Mouse (Mus musculus) neural tube, embryonic 12.5 days (tissue): Measurements from ENCODE around the gene Kcnma1. TPM values are rescaled to one million over a fixed set of nuclear protein-coding genes. Genes with fewer than 3 reads are reported as not detected.

Source experiments
- ATAC-seq: fragments of 200-750 bp; cut with Nextera tagmentation; 2 replicates; pipeline ENCODE4 v1.8.0; 2017; ENCODE audit warnings: low read depth, mild to moderate bottlenecking, moderate TSS enrichment, moderate library complexity; ENCODE audit not compliant: low FRiP score
- H3K27ac ChIP-seq: fragments of 300-500 bp; sonication (generic); 2 replicates; pipeline ENCODE4 v1.5.1; 2016
- H3K27me3 ChIP-seq: fragments of 300-500 bp; sonication (generic); replicated peaks from 2 replicates; pipeline ENCODE4 v1.6.1; 2016; ENCODE audit warnings: mild to moderate bottlenecking
- H3K36me3 ChIP-seq: fragments of 300-500 bp; sonication (generic); 2 replicates; pipeline ENCODE4 v1.6.1; 2016; ENCODE audit warnings: mild to moderate bottlenecking
- H3K4me1 ChIP-seq: fragments of 300-500 bp; sonication (generic); 2 replicates; pipeline ENCODE4 v1.6.1; 2016
- H3K4me2 ChIP-seq: fragments of 300-500 bp; sonication (generic); replicated peaks from 2 replicates; pipeline ENCODE4 v1.6.1; 2016; ENCODE audit warnings: mild to moderate bottlenecking
- H3K4me3 ChIP-seq: fragments of 300-500 bp; sonication (generic); 2 replicates; pipeline ENCODE4 v1.5.1; 2016
- H3K9ac ChIP-seq: fragments of 300-500 bp; sonication (generic); 2 replicates; pipeline ENCODE4 v1.6.1; 2016; ENCODE audit warnings: mild to moderate bottlenecking
- H3K9me3 ChIP-seq: fragments of 300-500 bp; sonication (generic); 2 replicates; pipeline ENCODE4 v1.6.1; 2016; ENCODE audit warnings: mild to moderate bottlenecking
- WGBS: fragments of 180-500 bp; shearing (Covaris S2); methylation state at CpG from one replicate; pipeline ENCODE4 v1.1.7; 2016; 5-methylcytosine and 5-hydroxymethylcytosine counted together
- polyA plus RNA-seq: library from polyadenylated mRNA; unstranded; fragments of >200 nt; fragmentation: Nextera tagmentation; extraction: Ambion mirVana; gene quantifications from 2 replicates; pipeline ENCODE4 v1.2.1, GENCODE M21; 2016

The Kcnma1 gene
- polyA plus RNA-seq: 6.5 and 8.3 TPM in 2 replicates

DNA sequence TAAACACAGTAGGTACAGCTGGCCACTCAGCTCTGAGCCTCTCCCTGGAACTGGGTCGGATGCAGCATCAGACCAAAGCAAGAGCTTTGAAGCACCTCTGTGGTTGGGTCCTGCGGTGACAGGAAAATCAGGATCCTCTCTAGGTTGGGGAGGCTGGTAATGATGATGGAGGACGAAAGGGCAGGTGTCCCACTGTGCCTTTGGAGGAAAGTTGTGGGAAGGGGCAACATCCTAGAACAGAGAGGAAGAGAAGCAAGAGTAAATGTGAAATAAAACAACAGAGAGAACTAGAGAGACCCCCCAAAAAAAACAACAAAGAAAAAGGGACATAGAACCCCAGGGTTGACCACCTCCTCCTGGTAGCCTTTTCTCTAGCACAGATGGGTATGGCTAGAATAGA is at the start of gene Kcnma1:
Gene Kcnma1, minus strand, starts transcription at position 101 of the 400 bp plus-strand sequence.
- Histone ChIP-seq H3K4me3 (no peak within 1 kb of the TSS), H3K36me3 (no peaks in the 10 kb centered on the region), H3K9me3 (no peaks in the 10 kb centered on the region), H3K4me1 (no peaks in the 10 kb centered on the region), H3K4me2 (no peak within 1 kb of the TSS), H3K27ac (no peak within 1 kb of the TSS), H3K27me3 (no peaks in the 10 kb centered on the region), H3K9ac (no peak within 1 kb of the TSS)
- no peak for ATAC-seq
- WGBS: 49% methylated on average over 3 of the region's 3 CpGs

DNA sequence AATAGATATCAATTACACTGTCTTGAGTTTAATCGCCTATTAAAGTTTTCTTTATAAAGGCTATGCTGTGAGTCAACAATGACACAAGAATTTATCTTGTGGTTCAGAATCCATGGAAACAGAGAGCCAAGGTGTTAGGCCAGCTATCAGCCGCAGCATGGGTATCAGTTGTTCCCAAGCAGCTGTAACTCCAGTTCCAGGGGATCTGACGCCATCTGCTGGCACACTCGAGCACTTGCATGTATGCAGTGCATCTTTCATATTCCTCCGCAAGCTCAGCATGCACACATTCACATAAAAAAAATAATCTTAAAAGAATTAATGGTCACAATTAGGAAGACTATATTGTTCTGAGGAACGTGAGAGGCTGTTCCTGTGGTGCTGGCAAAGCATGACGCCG is 45.5 kb upstream of the Kcnma1 start:
- H3K27me3 ChIP-seq: no peaks in the 10 kb centered on the region
- no peaks in the 10 kb centered on the region for H3K4me1 ChIP-seq
- no peak overlapping the region for H3K4me3 ChIP-seq
- no peaks in the 10 kb centered on the region for H3K9me3 ChIP-seq
- H3K4me2 ChIP-seq: no peak overlapping the region
- H3K9ac ChIP-seq: no peak overlapping the region
- 41% methylated on average over 8 of the region's 8 CpGs for WGBS
- no peak for ATAC-seq
- no peak overlapping the region for H3K27ac ChIP-seq
- H3K36me3 ChIP-seq: no peaks in the 10 kb centered on the region

DNA sequence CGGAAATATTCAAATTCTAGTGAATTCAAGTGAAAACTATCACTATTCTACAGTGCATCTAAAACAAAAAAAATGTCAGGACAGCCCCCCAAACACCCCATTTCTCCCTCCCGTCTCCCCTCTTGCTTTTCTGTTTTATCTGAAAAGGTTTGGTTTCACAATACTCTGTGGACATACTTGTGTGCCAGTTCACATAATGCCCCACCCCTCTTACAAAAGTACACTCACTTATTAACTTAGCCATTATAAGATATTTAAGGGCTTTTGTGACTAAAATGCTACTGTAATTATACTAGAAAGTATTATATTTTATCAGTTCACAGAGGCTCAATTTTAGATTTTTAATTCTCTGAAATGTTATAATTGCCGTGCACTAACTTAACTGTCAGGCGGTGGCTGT is 45.0 kb upstream of the Kcnma1 start:
- Histone ChIP-seq H3K9ac (no peak overlapping the region), H3K4me2 (no peak overlapping the region), H3K27ac (no peak overlapping the region), H3K4me1 (no peaks in the 10 kb centered on the region), H3K27me3 (no peaks in the 10 kb centered on the region), H3K4me3 (no peak overlapping the region), H3K36me3 (no peaks in the 10 kb centered on the region), H3K9me3 (no peaks in the 10 kb centered on the region)
- WGBS: 88% methylated on average over 4 of the region's 4 CpGs
- ATAC-seq: no peak

GRCm38 (mm10) chr14:24051821-24052220 is 37.5 kb upstream of the Kcnma1 start:
- Histone ChIP-seq H3K4me2 (no peak overlapping the region), H3K9ac (no peak overlapping the region), H3K36me3 (no peaks in the 10 kb centered on the region), H3K9me3 (no peaks in the 10 kb centered on the region), H3K4me3 (no peak overlapping the region), H3K27ac (no peak overlapping the region), H3K4me1 (no peaks in the 10 kb centered on the region), H3K27me3 (no peaks in the 10 kb centered on the region)
- 83% methylated on average over 2 of the region's 2 CpGs for WGBS
- ATAC-seq: no peak

DNA sequence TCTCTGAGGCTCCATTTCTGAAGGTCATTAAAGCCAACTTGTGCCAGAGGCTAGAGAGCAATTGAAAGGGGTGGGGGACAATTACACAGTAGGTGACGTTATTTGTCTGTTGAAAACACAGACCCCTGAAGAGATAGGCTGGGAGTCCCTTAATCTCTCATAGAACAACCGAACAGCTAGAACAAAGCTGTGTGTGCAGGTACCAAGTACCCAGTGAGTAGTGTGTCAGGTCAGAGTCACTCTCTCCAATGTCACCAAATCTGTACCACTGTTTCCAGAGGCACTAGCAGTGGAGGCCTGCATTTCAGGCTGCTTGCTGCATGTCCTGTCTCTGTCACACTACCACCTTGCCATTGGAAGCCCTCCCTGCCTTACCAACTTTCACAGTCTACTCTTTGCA is 22.3 kb upstream of the Kcnma1 start:
- Histone ChIP-seq H3K4me3 (no peak overlapping the region), H3K36me3 (no peaks in the 10 kb centered on the region), H3K4me2 (no peak overlapping the region), H3K9ac (no peak overlapping the region), H3K9me3 (no peaks in the 10 kb centered on the region), H3K27ac (no peak overlapping the region), H3K4me1 (no peaks in the 10 kb centered on the region), H3K27me3 (no peaks in the 10 kb centered on the region)
- 27% methylated on average over 2 of the region's 2 CpGs for WGBS
- ATAC-seq: no peak

- WGBS: 59% methylated on average over 4 of the region's 4 CpGs
- H3K4me3 ChIP-seq: no peak overlapping the region
- H3K4me1 ChIP-seq: no peaks in the 10 kb centered on the region
- H3K27me3 ChIP-seq: no peaks in the 10 kb centered on the region
- H3K4me2 ChIP-seq: no peak overlapping the region
- no peak overlapping the region for H3K9ac ChIP-seq
- H3K9me3 ChIP-seq: no peaks in the 10 kb centered on the region
- H3K27ac ChIP-seq: no peak overlapping the region
- ATAC-seq: no peak
- H3K36me3 ChIP-seq: no peaks in the 10 kb centered on the region
Observed at GRCm38 (mm10) chr14:24036208-24036535, 21.9 kb upstream of the Kcnma1 start.

- WGBS: 39% methylated on average over 11 of the region's 11 CpGs
- H3K9me3 ChIP-seq: no peaks in the 10 kb centered on the region
- no peak overlapping the region for H3K9ac ChIP-seq
- H3K4me3 ChIP-seq: no peak overlapping the region
- no peaks in the 10 kb centered on the region for H3K4me1 ChIP-seq
- H3K27me3 ChIP-seq: no peaks in the 10 kb centered on the region
- ATAC-seq: no peak
- H3K27ac ChIP-seq: no peak overlapping the region
- H3K36me3 ChIP-seq: no peaks in the 10 kb centered on the region
- H3K4me2 ChIP-seq: no peak overlapping the region
Observed at GRCm38 (mm10) chr14:24035486-24036207, 21.4 kb upstream of the Kcnma1 start.

DNA sequence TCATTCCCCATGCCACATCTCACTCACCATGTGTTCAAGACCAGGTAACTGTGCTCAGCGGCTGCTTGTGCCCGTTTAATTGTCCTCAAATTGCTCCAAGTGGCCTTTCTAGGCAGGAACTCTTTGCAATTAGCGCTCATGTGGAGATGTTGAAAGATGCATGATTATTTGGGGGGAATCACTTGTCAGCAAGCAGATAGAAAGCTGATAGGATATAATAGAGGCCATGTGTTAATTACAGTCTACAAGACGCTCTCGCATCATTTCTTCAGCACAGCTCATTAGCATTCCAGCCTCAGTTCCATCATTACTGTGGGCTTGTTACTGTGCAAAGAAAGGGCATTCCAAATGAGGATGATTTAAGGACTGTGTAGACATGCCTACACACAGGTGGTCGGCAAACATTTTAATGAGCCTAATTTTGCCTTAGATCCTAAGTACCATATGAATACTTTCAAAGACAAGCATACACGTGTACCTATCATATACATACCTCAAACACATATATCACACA is 18.6 kb upstream of the Kcnma1 start:
- H3K27ac ChIP-seq: no peak overlapping the region
- 86% methylated on average over 7 of the region's 7 CpGs for WGBS
- no peaks in the 10 kb centered on the region for H3K4me1 ChIP-seq
- no peak overlapping the region for H3K9ac ChIP-seq
- no peaks in the 10 kb centered on the region for H3K36me3 ChIP-seq
- no peak overlapping the region for H3K4me3 ChIP-seq
- no peaks in the 10 kb centered on the region for H3K27me3 ChIP-seq
- H3K4me2 ChIP-seq: no peak overlapping the region
- no peak for ATAC-seq
- H3K9me3 ChIP-seq: no peaks in the 10 kb centered on the region

DNA sequence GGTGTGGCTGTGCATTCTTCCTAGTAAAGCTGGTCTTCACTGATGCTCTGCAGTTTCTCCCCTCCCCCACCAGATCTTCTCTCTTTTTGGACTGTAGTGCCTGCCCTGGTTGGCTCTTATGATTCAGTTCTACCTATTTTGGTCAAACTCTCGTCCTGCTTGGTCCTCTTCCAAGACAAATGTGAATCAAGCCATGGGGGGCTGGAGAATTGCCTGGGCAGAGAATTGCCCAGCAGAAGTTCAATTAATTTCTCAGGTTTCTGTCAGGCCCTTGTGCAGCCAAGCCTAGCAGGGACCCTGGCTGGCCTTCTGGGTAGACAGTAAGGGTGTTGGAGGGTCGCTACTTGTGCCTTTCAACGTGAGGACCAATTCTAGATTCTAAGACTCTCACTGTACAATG is 17.9 kb upstream of the Kcnma1 start:
- WGBS: 67% methylated on average over 3 of the region's 3 CpGs
- H3K4me2 ChIP-seq: no peak overlapping the region
- no peaks in the 10 kb centered on the region for H3K9me3 ChIP-seq
- H3K4me1 ChIP-seq: no peaks in the 10 kb centered on the region
- no peaks in the 10 kb centered on the region for H3K27me3 ChIP-seq
- H3K27ac ChIP-seq: no peak overlapping the region
- ATAC-seq: no peak
- H3K36me3 ChIP-seq: no peaks in the 10 kb centered on the region
- H3K4me3 ChIP-seq: no peak overlapping the region
- H3K9ac ChIP-seq: no peak overlapping the region

GRCm38 (mm10) chr14:24020718-24021117 is 6.4 kb upstream of the Kcnma1 start:
- ATAC-seq: no peak
- Histone ChIP-seq H3K9ac (no peak overlapping the region), H3K36me3 (no peaks in the 10 kb centered on the region), H3K9me3 (no peaks in the 10 kb centered on the region), H3K4me2 (no peak overlapping the region), H3K27me3 (no peaks in the 10 kb centered on the region), H3K27ac (no peak overlapping the region), H3K4me1 (no peaks in the 10 kb centered on the region), H3K4me3 (no peak overlapping the region)
- 81% methylated on average over 4 of the region's 4 CpGs for WGBS

- H3K27ac ChIP-seq: no peak overlapping the region
- WGBS: 88% methylated on average over 1 of the region's 1 CpGs
- H3K9me3 ChIP-seq: no peaks in the 10 kb centered on the region
- H3K9ac ChIP-seq: no peak overlapping the region
- H3K4me3 ChIP-seq: no peak overlapping the region
- ATAC-seq: no peak
- no peaks in the 10 kb centered on the region for H3K36me3 ChIP-seq
- H3K4me1 ChIP-seq: peaks cover 4% of the 10 kb centered on the region
- H3K27me3 ChIP-seq: peaks cover 21% of the 10 kb centered on the region
- H3K4me2 ChIP-seq: no peak overlapping the region
Observed at GRCm38 (mm10) chr14:24009978-24010377, 4.3 kb downstream of the Kcnma1 start.

DNA sequence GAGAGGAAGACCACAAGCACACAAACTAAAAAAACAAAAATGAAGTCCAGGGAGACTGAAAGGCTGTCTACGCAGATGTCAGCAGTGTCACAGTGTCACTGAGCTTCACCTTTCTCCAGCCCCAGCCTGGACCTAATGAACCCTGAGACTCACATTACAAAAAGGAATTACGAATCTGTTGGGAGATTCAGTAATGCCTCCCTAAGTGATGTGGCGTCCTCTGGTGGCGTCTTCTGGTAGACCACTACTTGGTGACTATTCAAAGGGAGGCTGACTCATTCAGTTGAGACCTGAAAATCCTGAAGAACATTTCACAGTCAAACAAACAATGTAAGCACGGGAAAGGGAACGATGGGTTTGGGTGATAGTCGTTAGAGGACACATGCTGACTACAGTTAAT is 6.0 kb downstream of the Kcnma1 start:
- Histone ChIP-seq H3K4me2 (no peak overlapping the region), H3K4me3 (no peak overlapping the region), H3K9ac (no peak overlapping the region), H3K27me3 (peaks cover 33% of the 10 kb centered on the region), H3K9me3 (no peaks in the 10 kb centered on the region), H3K4me1 (peaks cover 12% of the 10 kb centered on the region), H3K27ac (no peak overlapping the region), H3K36me3 (no peaks in the 10 kb centered on the region)
- 11% methylated on average over 7 of the region's 7 CpGs for WGBS
- no peak for ATAC-seq

DNA sequence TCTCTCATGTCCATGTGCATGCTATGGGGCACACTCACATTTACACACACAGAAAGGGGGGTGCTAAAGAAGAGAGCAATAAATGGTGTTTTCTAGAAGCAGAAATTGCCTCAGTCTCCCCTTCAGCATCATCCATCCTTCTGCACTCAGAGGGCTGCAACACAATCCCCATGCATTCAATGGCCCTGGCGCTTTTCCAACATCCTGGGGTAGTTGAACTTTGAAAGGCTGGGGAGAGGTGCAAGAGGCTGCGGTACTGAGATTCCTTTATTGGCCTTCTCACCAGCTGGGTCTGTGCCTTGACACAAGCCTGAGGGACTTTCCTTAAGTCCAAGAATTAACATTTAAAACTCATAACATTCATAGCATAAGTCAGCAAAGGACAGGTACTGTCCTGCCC is 8.0 kb downstream of the Kcnma1 start:
- Histone ChIP-seq H3K27ac (no peak overlapping the region), H3K4me3 (no peak overlapping the region), H3K4me2 (no peak overlapping the region), H3K27me3 (peaks cover 48% of the 10 kb centered on the region), H3K9me3 (no peaks in the 10 kb centered on the region), H3K9ac (no peak overlapping the region), H3K36me3 (no peaks in the 10 kb centered on the region), H3K4me1 (peaks cover 22% of the 10 kb centered on the region)
- ATAC-seq: no peak
- WGBS: 49% methylated on average over 2 of the region's 2 CpGs
